Mouse (Mus musculus) gastrocnemius, postnatal 25 days (tissue): ENCODE measurements around the gene Creb3l2. TPM values are rescaled to one million over a fixed set of nuclear protein-coding genes. Genes with fewer than 3 reads are reported as not detected.
A peak's percentile ranks its signal among the peaks of the same experiment; 100 is the strongest.

Experiments
- DNase-seq: peaks from one replicate; pipeline ENCODE4 v3.0.0; 2022
- total RNA-seq, 2 experiments: library from RNA; stranded (reverse); gene quantifications; 1 replicate in 1 of 2; 2 replicates in 1 of 2; pipeline ENCODE4 v1.2.3; 2021

Creb3l2 gene
- total RNA-seq, 2 experiments from 2014 or later: 10.6 to 11.9 TPM

GRCm38 (mm10) chr6:37371341-37371740 lies 70.6 kb downstream of the Creb3l2 start:
- no peak for DNase-seq

DNA sequence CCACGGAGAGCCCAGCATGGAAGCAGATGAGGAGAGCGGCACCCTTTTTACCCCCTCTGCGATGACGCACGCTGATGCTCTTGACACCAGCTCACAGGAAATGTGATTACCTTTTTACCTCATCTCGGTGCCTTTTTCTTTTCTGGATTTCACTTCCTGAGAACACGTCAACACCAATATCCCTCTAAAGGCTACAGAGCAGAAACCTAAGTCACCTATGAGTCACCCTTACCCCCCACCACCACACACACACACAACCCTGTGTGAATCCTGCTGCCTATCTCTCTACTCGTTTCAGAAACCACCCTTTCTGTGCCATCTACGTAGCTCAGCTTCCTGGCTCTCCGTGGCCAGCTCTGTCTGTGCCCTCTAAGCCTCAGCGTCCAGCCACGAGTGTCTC lies 71.4 kb downstream of the Creb3l2 start:
- no peak for DNase-seq

GRCm38 (mm10) chr6:37369750-37370149 lies 72.2 kb downstream of the Creb3l2 start:
- DNase-seq: no peak

DNA sequence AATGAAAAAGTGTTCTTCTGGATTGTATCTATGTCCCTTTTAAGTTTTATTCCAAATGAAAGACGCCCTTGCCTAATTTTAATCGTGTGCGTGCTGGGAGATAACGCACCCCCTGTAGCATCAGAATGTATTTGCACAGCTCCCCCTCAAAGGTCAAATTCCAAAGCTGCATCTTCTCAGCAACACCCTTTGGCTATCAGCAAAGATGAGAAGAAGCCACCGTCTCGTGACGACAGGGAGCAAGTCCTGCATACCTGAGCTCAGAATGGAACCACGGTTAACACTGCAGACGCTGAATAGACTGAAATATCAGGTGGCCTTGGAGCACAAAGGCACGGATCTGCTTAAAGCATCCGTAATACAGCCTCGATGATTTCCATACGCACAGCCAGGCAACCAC lies 73.7 kb downstream of the Creb3l2 start:
- no peak for DNase-seq

- no peak for DNase-seq
Observed at GRCm38 (mm10) chr6:37366991-37367390, 75.0 kb downstream of the Creb3l2 start.

GRCm38 (mm10) chr6:37365179-37365578 lies 76.8 kb downstream of the Creb3l2 start:
- no peak for DNase-seq

DNA sequence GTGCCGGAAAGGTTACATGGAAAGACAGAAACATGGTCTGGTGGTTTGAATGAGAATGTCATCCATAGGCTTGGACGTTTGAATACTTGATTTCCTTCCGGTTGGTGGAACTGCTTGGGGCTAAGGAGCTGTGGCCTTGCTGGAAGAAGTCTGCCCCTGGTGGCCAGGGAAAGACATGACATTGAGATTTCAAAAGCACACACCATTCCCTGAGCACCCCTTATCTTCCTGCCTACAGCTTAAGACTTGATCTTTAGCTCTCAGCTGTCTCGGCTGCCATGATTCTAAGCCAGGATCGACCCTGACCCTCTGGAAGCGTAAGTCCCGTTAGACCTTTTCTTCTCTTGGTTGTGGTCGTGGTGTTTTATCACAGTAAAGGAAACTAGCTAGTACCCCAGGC lies 77.6 kb downstream of the Creb3l2 start:
- no peak for DNase-seq

DNA sequence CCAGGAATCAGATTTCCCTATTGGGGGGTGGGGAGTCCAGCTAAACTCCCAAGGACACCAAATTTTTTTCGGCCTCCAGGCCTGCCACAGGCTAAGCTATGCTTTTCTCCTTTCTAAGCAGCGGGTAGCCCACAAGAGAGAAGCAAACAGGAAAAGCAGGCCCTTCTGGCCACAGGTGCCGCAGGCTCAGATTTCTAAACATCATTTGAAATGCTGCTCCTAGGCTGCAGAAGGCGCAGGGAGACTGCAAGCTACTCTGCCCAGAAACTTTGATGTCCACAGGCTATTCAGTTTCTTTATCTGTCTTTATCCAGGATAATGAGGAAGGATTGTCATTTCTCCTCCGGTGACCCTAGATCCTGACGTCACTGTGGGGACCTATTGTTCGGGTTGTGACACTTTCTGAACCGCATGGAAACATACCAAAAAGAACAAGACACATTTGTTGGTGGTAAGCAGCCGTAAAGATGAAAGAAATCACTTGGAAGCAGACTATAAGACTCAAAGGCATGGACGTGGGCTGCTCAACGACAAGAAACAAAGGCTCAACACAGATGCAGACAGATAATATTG lies 81.0 kb downstream of the Creb3l2 start:
- DNase-seq: no peak

DNA sequence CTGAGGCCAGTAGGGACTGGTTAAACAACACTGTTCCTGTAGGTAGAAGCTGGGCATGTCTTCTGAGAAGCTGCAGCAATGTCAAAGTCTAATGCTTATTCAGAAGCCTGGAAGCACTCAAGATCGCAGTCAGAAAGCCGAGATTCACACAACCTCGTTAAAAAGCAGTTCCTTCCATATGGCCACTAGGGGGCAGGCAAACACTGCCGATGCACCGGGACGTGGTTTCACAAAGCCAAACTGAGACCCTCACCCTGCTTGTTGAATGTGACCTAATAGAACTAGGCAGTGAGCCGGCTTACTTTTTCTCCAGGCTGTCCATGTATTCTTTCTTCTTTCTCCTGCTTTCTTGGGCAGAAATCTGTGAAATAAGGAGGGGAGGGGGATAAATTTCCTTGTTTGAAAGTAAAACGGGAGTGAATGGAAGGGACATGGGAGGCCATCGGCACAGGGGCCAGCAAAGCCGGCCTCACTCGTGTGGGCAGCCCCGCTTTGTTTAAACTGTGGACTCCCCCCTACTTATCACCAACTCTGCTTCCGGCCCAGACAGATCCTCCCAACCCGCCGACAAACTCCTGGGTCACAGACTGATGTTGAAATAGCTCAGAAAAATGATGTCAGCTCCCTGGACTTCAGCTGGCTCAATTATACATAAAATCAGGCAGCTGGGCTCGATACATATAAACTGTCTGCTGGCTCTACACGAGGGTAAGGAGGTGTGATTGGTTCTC lies 87.3 kb downstream of the Creb3l2 start:
- no peak for DNase-seq

DNA sequence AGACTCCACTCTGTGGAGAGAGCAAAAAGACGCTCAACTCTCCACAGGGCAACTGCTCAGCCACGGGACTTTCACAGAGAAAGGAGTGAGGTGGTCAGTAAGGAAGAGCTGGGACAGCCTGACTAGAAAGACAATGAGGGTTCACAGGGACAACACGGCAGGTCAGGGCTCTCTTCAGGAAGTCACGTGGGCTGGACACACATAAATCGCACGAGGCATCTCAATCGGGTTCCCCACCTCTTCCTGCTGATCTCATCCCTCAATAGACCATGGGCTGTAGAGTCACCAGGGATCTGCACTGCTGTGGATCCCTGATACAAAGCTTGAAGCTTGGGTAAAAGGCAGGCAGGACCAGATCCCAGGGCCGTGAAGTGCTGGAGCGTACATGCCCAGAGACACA lies 88.3 kb downstream of the Creb3l2 start:
- DNase-seq: no peak

- peak; percentile 47 for DNase-seq
Observed at GRCm38 (mm10) chr6:37351731-37352380, 90.1 kb downstream of the Creb3l2 start.

DNA sequence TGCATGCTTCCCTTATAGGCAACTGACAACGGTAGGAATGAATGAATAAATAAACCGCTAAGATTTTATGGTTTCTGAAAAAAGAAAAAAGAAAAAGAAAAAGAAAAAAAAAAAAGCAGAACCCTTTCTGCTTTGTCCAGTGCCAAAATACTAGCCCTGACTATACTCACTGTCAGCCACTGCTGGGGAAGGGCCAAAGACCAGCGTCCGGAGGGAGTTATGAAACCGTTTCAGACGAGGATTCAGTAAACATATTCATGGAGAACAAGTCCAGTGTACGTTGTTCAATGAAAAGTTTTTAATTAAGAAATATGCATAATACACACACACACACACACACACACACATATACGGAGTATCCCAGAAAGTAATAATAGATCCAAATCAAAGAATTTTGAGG lies 91.6 kb downstream of the Creb3l2 start:
- no peak for DNase-seq

GRCm38 (mm10) chr6:37347606-37348005 lies 94.3 kb downstream of the Creb3l2 start:
- no peak for DNase-seq

GRCm38 (mm10) chr6:37338055-37338454 lies 103.9 kb downstream of the Creb3l2 start:
- no peak for DNase-seq

DNA sequence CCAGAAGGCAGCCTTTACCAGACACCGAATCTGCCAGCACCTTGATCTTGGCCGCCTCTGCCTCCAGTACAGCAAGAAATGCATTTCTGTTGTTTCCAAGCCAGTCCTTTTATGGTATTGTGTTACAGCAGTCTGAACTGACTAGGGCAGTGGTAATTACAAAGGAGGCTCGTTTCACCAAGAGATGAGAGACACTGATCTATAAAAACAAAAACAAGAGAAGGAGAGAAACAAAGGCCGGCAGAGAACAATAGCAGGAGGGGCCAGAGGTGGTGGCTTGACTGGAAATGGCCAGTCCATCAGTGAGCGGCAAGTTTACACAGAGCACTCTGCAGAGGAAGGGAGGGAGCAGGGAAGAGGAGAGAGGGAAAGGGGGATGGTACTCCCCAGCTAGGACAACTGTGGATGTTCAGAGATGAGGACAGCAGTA lies 105.1 kb downstream of the Creb3l2 start:
- DNase-seq: no peak

- no peak for DNase-seq
Observed at GRCm38 (mm10) chr6:37336381-37336780, 105.6 kb downstream of the Creb3l2 start.

DNA sequence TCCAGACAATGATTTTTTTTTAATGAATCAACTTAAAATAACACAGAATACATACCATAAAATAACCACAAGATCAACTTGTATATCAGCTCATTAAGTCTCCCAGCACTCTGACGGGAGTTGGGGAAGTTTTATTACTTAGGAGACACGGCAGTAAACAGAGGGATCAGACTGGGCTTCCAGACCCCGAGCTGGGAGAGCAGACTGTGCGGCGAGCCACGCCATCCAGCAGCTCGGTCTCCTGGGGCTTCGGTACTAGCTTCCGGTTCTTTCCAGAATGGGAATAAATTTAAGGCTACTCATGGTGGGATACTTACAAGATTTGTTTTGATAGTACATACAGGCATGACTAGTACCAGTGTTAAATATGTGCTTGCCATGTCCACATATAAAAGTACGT lies 109.1 kb downstream of the Creb3l2 start:
- no peak for DNase-seq

DNA sequence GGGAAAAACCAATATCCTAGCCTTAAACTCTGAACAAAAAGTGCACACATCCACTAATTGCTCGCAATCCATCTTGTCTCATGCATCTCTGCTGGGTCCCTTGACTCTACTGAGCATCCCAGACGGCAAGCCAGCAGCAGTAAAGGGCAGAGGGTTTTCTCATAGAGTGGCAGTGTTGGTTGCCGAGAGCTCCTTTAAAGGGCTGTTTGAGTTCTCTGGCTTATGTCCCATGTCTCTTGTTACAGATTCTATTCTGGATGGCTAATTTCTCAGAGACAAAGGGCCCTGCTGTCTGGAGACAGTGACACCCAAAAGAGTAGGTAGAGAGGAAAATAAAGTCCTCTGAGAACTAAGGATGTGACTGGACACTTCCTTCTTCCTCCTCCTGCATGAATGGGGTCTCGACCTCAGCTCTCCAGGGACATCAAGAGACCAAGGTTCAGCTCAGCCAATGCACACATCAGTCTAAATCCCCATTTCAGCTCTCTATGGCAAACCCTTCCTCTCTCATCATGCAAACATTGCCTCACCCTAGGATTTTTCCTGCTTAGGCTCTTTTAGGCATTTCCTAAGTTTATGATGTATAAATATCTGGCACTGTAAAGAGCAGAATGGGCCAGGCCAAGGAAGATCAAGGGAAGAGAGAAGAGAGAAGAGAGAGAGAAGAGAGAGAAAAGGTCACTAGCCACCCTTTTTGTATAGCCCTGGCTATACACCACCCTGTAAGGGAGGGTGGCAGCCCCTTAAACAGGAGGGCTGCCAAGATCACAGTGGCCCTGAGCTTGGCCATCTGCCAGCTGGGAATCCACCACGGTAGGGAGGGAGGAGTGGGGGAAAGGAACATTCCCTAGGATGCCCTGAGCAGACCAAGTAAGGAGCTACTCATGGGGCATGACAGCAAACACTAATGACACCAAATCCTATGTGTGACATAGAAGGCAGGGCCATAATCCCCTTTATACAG lies 111.8 kb downstream of the Creb3l2 start:
- no peak for DNase-seq

DNA sequence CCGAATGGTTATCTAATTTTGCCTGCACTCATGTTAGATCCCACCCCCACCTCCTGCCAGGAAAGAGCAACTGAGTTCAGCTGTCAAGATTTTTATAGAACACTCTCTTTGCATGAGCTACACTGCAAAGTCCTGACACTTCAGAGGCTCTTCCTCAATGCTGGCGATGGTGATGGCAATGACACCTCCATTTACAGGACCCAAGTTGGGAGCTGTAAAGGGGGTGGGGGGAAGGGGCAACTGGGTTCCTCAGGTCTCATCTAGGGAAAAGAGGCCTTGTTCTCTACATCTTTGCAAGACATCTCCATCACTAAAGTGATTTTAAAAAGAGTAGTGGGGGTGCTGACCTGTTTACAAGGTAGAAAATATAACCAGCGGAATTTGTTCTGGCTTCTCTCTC lies 112.6 kb downstream of the Creb3l2 start:
- no peak for DNase-seq

GRCm38 (mm10) chr6:37328671-37329070 lies 113.3 kb downstream of the Creb3l2 start:
- no peak for DNase-seq

- no peak for DNase-seq
Observed at GRCm38 (mm10) chr6:37327519-37327918, 114.4 kb downstream of the Creb3l2 start.

- no peak for DNase-seq
Observed at GRCm38 (mm10) chr6:37326603-37326955, 115.4 kb downstream of the Creb3l2 start.
